Mouse (Mus musculus) ES-Bruce4 (cell line): Measurements from ENCODE around the gene Klra1. TPM values are rescaled to one million over a fixed set of nuclear protein-coding genes. Genes with fewer than 3 reads are reported as not detected.

Experiments
- H3K27ac ChIP-seq: 2 replicates; pipeline ENCODE4 v1.5.1; 2012; ENCODE audit warnings: low read length, inconsistent platforms; ENCODE audit not compliant: insufficient read depth
- H3K27me3 ChIP-seq: 2 replicates; pipeline ENCODE4 v1.6.1; 2012; ENCODE audit warnings: mild to moderate bottlenecking, low read length, inconsistent platforms; ENCODE audit not compliant: control insufficient read depth, poor library complexity, insufficient read depth, severe bottlenecking
- H3K36me3 ChIP-seq: 2 replicates; pipeline ENCODE4 v1.6.1; 2012; ENCODE audit warnings: inconsistent platforms, mild to moderate bottlenecking, low read length, moderate library complexity; ENCODE audit not compliant: control insufficient read depth, poor library complexity, insufficient read depth, severe bottlenecking
- H3K4me1 ChIP-seq: one replicate; pipeline ENCODE4 v1.8.1; 2011; ENCODE audit warnings: low read length; ENCODE audit not compliant: control insufficient read depth, insufficient read depth
- H3K4me3 ChIP-seq: 2 replicates; pipeline ENCODE4 v1.5.1; 2011; ENCODE audit warnings: low read depth, mild to moderate bottlenecking, low read length
- H3K9ac ChIP-seq: 2 replicates; pipeline ENCODE4 v1.6.1; 2012; ENCODE audit warnings: low read depth, mild to moderate bottlenecking, inconsistent platforms; ENCODE audit not compliant: poor library complexity, severe bottlenecking
- H3K9me3 ChIP-seq: replicated peaks from 2 replicates; pipeline ENCODE4 v1.6.1; 2012; ENCODE audit warnings: mild to moderate bottlenecking, low read length, inconsistent platforms; ENCODE audit not compliant: control insufficient read depth, poor library complexity, insufficient read depth, severe bottlenecking
- CTCF ChIP-seq: IDR thresholded peaks from one replicate; pipeline ENCODE4 v1.8.1; 2011; ENCODE audit warnings: low read depth, low read length
- EP300 ChIP-seq: IDR thresholded peaks from 2 replicates; pipeline ENCODE4 v1.6.1; 2011; ENCODE audit warnings: low read depth, low read length; ENCODE audit not compliant: insufficient read depth
- POLR2A ChIP-seq: IDR thresholded peaks from one replicate; pipeline ENCODE4 v1.8.1; 2011; ENCODE audit warnings: low read length; ENCODE audit not compliant: insufficient read depth
- polyA plus RNA-seq: library from polyadenylated mRNA; stranded (reverse); fragments of >200 nt; gene quantifications from 2 replicates; pipeline ENCODE4 v1.2.4, GENCODE M21; 2011; ENCODE audit warnings: low read depth; ENCODE audit not compliant: missing spikeins, insufficient read depth, insufficient read length

The Klra1 gene
- polyA plus RNA-seq, 1 experiment, result not detected

DNA sequence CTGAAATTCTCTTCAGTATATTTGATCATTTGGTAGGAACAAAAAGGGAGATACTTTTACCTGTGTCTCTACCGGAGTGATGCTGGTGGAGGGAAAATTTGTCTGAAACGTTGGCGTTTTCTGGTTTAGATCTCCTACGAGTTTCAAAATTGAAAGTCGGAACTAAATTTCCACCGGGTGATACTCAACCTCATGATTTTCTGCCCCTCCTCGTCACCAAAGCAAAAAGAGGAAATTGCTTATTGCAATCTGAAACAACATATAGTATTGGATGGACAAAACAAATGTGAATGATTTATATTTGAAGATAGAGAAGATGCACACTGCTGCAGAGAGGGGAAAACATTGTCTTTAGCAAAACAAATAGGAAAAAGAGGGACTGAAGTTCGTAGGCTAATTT, 49.3 kb downstream of the Klra1 start, which contains the start of gene Klra3:
Gene Klra3 (minus strand): TSS at position 164 of the 400 bp plus-strand sequence.
- Histone ChIP-seq H3K27ac (no peak within 1 kb of the TSS), H3K4me1 (no peaks in the 10 kb centered on the region), H3K36me3 (no peaks in the 10 kb centered on the region), H3K27me3 (no peaks in the 10 kb centered on the region), H3K4me3 (no peak within 1 kb of the TSS), H3K9me3 (no peaks in the 10 kb centered on the region), H3K9ac (no peak within 1 kb of the TSS)
- no peak for TF ChIP-seq POLR2A
- no peak for TF ChIP-seq EP300
- no peak for TF ChIP-seq CTCF

Other genes with a start within 250 kb of the Klra1 start
- not detected in 2 replicates for gene Klra9, start 193.8 kb downstream of the Klra1 start, polyA plus RNA-seq
- gene Klra7, start 153.6 kb downstream of the Klra1 start, polyA plus RNA-seq, result not detected in 2 replicates
- not detected in 2 replicates for gene Klra10, start 104.9 kb downstream of the Klra1 start, polyA plus RNA-seq
- gene Klra3, start 49.3 kb downstream of the Klra1 start, polyA plus RNA-seq, result not detected in 2 replicates